Mouse (Mus musculus): ENCODE results near the gene Sac3d1. TPM values are rescaled to one million over a fixed set of nuclear protein-coding genes. Genes with fewer than 3 reads are reported as not detected.
A peak's percentile ranks its signal among the peaks of the same experiment; 100 is the strongest.

Gene Sac3d1
- total RNA-seq, 4 experiments from 2014 or later: 13.0 to 20.1 (median 16.1) TPM

DNA sequence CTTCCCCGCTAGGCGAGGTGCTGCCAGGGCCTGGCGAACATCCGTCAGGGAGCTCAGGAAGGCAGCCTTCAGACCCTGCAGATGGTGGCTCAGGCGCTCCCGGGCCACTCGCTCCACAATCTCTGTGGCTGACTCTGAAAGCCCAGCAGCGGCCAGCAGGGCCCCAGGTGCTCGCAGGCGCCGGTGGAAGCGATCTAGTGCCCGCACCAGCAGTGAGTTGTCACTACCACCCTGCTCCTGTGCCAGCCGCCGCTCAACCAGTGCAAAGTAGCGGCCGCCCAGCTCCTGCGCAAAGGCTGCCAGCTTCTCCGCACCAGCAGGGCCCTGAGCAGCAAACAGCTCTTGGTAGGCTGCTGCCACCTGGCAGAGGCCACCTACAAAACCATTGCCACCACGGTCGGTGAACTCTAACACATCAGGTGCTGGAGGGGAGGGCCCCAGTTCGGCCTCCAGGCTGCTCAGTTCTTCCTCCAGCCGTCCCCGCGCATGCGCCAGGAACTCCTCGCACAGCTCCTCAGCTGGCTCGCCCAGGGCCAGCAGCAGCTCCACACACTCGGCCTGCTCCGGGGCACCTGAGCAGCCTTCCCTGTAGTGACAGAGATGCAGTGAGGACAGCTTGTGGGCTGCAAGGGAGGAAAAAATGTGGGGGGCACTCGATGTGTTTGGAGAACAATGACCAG is 47.7 kb downstream of the Sac3d1 start:
- DNase-seq (ENCODE audit: low spot score in 2 of 2): no peak

DNA sequence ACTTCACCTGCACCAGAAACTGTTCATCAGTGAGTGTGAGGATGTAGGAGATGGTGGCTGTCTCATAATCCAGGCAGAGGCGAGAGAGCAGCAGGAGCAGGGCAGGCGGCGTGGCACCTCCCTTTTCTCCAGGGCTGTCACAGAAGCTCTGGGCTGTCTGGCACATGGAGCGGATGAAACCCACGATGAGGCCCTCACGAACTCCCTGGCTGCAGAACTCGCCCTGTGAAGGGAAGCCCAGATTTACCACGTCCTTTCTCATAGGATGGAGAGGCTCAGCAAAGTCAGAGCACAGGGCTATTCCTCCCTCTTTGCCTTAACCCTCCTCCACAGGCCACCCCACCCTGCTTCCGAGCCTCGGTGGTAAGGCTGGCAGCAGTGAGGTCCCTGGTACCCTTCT is 48.6 kb downstream of the Sac3d1 start:
- no peak for DNase-seq (ENCODE audit: low spot score in 2 of 2)

DNA sequence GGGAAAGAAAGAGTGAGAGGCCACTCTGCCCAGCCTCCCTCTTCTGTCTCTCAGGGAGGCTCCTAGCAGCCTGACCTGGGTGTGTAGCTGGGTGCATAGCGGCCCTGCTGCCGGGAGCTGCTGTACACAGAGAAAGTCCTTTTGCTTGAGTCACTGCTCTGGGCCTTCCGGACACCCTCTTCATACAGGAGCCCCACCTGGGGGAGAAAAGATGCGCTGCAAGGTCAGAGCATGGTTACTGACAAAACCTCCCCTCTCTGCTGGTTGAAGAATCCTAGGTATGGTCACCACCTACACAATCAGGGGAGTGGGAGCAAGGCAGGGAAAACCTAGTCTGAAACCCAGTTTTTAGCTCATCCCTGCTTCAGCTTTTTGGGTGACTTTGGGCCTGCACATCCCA is 49.5 kb downstream of the Sac3d1 start:
- DNase-seq (ENCODE audit: low spot score in 2 of 2): no peak

- DNase-seq (ENCODE audit: low spot score in 2 of 2): peak; percentile 65 to 81
Observed at GRCm38 (mm10) chr19:6067724-6068415, 50.6 kb downstream of the Sac3d1 start, which contains the start of gene Tm7sf2. Gene Tm7sf2 (minus strand): TSS chr19:6068373.

GRCm38 (mm10) chr19:6067011-6067723 is 51.3 kb downstream of the Sac3d1 start:
- peak; percentile 60 to 80 for DNase-seq (ENCODE audit: low spot score in 2 of 2)

GRCm38 (mm10) chr19:6066571-6066970 is 51.9 kb downstream of the Sac3d1 start:
- no peak for DNase-seq (ENCODE audit: low spot score in 2 of 2)

Other genes with a start within 250 kb of the Sac3d1 start
- 10 to 100 TPM; 12.1 to 19.9 (median 13.7) TPM for gene Frmd8, start 243.4 kb downstream of the Sac3d1 start, total RNA-seq (2022)
- 1 to 10 TPM; 3.2 to 5.1 (median 4.1) TPM for gene Slc25a45, start 240.8 kb downstream of the Sac3d1 start, total RNA-seq (2022)
- gene Tigd3, start 224.5 kb downstream of the Sac3d1 start, total RNA-seq (2022): 1 to 10 TPM; 3.9 to 5.6 (median 5.0) TPM
- 10 to 100 TPM; 76.4 to 87.8 (median 81.6) TPM for gene Dpf2, start 205.6 kb downstream of the Sac3d1 start, total RNA-seq (2022)
- gene Cdc42ep2, start 193.8 kb downstream of the Sac3d1 start, total RNA-seq (2022): 1 to 10 TPM; 6.1 to 7.4 (median 6.4) TPM
- gene Pola2, start 154.4 kb downstream of the Sac3d1 start, total RNA-seq (2022): 1 to 10 TPM; 4.4 to 6.6 (median 5.6) TPM
- gene Slc22a20, start 132.5 kb downstream of the Sac3d1 start, total RNA-seq (2022): not detected
- 10 to 100 TPM; 25.6 to 31.5 (median 28.0) TPM for gene Capn1, start 102.8 kb downstream of the Sac3d1 start, total RNA-seq (2022)
- gene Syvn1, start 72.1 kb downstream of the Sac3d1 start, total RNA-seq (2022): 10 to 100 TPM; 35.7 to 40.3 (median 37.6) TPM
- 10 to 100 TPM; 42.7 to 55.2 (median 44.9) TPM for gene Mrpl49, start 60.9 kb downstream of the Sac3d1 start, total RNA-seq (2022)
- gene Fau, start 60.8 kb downstream of the Sac3d1 start, total RNA-seq (2022): 100 to 1,000 TPM; 737 to 869 (median 805) TPM
- 10 to 100 TPM; 33.0 to 38.8 (median 37.3) TPM for gene Znhit2, start 57.5 kb downstream of the Sac3d1 start, total RNA-seq (2022)
- gene Tm7sf2, start 50.3 kb downstream of the Sac3d1 start, total RNA-seq (2022): 10 to 100 TPM; 18.9 to 29.9 (median 23.2) TPM
- gene Vps51, start 41.4 kb downstream of the Sac3d1 start, total RNA-seq (2022): 10 to 100 TPM; 79.4 to 88.4 (median 84.3) TPM
- gene Tmem262, start 38.6 kb downstream of the Sac3d1 start, total RNA-seq (2022): not detected
- 1 to 10 TPM in 1 of 4 experiments, not detected in 3; 1.1 TPM for gene Gm28374, start 36.4 kb downstream of the Sac3d1 start, total RNA-seq (2022)
- gene Zfpl1, start 33.7 kb downstream of the Sac3d1 start, total RNA-seq (2022): 10 to 100 TPM; 38.9 to 44.5 (median 41.9) TPM
- gene Cdca5, start 33.7 kb downstream of the Sac3d1 start, total RNA-seq (2022): under 1 TPM in 3 of 4 experiments, not detected in 1; 0.21 to 0.25 (median 0.23) TPM
- not detected for gene AC131692.1, start 24.2 kb downstream of the Sac3d1 start, total RNA-seq (2022)
- gene Naaladl1, start 12.9 kb downstream of the Sac3d1 start, total RNA-seq (2022): under 1 TPM; 0.14 to 0.44 (median 0.17) TPM
- gene Snx15, start 9.7 kb upstream of the Sac3d1 start, total RNA-seq (2022): 10 to 100 TPM; 36.9 to 50.9 (median 45.7) TPM
- 1 to 10 TPM in 1 of 4 experiments, under 1 TPM in 3; 0.67 to 1.4 (median 0.76) TPM for gene Batf2, start 22.3 kb upstream of the Sac3d1 start, total RNA-seq (2022)
- gene Arl2, start 22.9 kb upstream of the Sac3d1 start, total RNA-seq (2022): 100 to 1,000 TPM in 2 of 4 experiments, 10 to 100 TPM in 2; 89.4 to 109 (median 102) TPM
- gene Majin, start 65.7 kb upstream of the Sac3d1 start, total RNA-seq (2022): under 1 TPM in 2 of 4 experiments, not detected in 2; 0.51 to 0.73 TPM
- gene Gpha2, start 107.7 kb upstream of the Sac3d1 start, total RNA-seq (2022): not detected
- gene Ppp2r5b, start 117.2 kb upstream of the Sac3d1 start, total RNA-seq (2022): 100 to 1,000 TPM; 148 to 158 (median 153) TPM
- 10 to 100 TPM; 31.8 to 35.7 (median 35.4) TPM for gene Atg2a, start 123.0 kb upstream of the Sac3d1 start, total RNA-seq (2022)
- gene Ehd1, start 158.1 kb upstream of the Sac3d1 start, total RNA-seq (2022): 10 to 100 TPM; 31.0 to 36.8 (median 35.8) TPM
- gene Cdc42bpg, start 187.8 kb upstream of the Sac3d1 start, total RNA-seq (2022): 1 to 10 TPM; 5.4 to 7.4 (median 5.5) TPM
- gene Men1, start 216.3 kb upstream of the Sac3d1 start, total RNA-seq (2022): 10 to 100 TPM; 58.9 to 66.9 (median 62.6) TPM
- 100 to 1,000 TPM in 2 of 4 experiments, 10 to 100 TPM in 2; 91.7 to 111 (median 101) TPM for gene Map4k2, start 222.5 kb upstream of the Sac3d1 start, total RNA-seq (2022)
- gene Sf1, start 245.0 kb upstream of the Sac3d1 start, total RNA-seq (2022): 100 to 1,000 TPM; 164 to 203 (median 187) TPM